Mouse (Mus musculus) thymus, postnatal 0 days (tissue): ENCODE results near the gene Tas2r134. TPM values are rescaled to one million over a fixed set of nuclear protein-coding genes. Genes with fewer than 3 reads are reported as not detected.

Experiments
- DNase-seq: peaks from one replicate; pipeline ENCODE4 v3.0.0-alpha.2; 2015; ENCODE audit warnings: low spot score
- polyA plus RNA-seq: library from polyadenylated mRNA; unstranded; fragments of >200 nt; fragmentation: Nextera tagmentation; extraction: Ambion mirVana; gene quantifications from 2 replicates; pipeline ENCODE4 v1.2.1, GENCODE M21; 2015

The Tas2r134 gene
- not detected in 2 replicates for polyA plus RNA-seq

GRCm38 (mm10) chr2:51627211-51627610, at the start of gene Tas2r134:
TSS of gene Tas2r134 (plus strand) at chr2:51627511.
- no peak for DNase-seq

GRCm38 (mm10) chr2:51579767-51580166, 47.5 kb upstream of the Tas2r134 start:
- no peak for DNase-seq

DNA sequence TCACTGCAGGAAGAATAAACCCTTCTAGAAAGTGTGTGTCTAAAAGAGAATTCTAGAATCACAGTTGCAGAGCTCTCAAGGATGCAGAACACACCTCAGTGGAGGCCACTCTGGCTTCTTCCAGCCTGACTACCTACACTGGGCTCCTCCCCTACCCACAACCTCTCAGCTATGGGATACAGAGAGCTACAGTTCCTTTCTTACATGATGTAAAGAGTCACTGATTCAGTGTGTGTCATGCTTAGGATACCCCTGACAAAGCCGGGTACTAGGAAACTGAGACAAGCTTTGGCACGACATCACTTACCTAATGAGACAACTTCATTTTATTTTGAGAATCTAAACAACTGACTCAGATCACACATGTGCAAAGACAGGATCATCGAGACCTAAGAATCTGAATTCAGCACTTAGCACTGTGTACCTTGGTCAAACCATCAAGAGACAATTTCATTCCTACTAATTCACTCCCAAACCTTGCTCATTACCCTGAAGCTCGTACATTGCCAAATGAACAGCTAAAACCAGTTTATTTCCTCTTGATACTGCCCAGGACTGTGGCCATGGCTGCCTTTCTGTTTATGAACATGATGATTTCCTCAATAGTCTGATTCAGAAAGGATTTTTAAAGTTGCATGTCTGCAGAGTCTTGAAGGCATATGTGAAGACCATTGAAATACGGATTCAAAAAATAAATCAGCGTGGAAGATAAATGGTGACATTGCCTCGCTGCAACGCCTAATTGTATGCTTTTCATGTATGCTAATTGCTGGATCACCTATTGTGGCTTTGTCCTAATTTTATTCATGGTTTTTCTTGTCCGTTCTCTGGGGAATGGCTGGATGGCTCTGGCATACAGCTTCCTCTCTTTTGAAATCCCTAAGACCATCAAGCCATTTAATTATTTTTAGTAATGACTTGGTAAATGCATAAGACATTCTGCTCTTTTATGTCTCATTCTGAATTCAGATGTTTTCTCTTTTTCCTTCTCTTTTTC, 43.0 kb upstream of the Tas2r134 start:
- DNase-seq: no peak

DNA sequence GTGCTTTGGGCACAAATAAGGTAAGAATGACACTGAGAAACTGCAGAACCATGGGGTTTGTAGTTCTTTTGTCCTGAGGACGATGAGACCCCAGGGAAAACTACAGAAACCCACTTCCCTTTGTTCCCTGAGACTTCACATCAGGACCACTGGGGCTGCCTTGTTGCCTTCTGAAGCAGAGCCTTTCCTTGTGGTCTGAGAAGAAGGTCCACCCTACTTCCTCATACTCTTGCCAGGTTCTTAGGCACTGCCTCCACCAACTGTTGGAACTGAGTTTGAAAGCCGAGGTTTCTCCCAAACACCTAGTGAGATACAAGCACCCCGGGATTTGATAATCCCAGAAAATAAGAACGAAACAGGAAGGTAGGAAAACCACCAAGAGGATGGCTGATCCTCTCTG, 39.0 kb upstream of the Tas2r134 start:
- no peak for DNase-seq

- no peak for DNase-seq
Measured at GRCm38 (mm10) chr2:51588895-51589294, 38.4 kb upstream of the Tas2r134 start.

DNA sequence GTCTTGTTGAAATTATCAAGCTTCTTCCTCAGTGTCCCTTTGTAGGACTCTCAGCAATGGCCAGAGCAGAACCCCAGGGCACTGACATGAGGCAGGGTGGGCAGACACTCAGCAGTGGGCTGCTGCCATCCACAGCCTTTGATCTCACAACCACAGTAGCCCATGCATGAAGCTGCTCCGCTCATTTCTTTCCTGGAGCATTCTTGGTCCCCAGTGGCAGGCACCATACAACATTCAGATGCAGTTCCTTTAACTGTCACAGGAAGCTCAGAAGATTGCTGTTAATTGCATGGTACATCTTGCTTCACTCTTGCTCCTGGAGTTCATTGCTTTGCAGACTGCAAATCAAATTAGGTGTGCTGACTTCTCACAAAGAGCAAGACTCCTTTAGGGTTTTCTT, 37.7 kb upstream of the Tas2r134 start:
- no peak for DNase-seq

DNA sequence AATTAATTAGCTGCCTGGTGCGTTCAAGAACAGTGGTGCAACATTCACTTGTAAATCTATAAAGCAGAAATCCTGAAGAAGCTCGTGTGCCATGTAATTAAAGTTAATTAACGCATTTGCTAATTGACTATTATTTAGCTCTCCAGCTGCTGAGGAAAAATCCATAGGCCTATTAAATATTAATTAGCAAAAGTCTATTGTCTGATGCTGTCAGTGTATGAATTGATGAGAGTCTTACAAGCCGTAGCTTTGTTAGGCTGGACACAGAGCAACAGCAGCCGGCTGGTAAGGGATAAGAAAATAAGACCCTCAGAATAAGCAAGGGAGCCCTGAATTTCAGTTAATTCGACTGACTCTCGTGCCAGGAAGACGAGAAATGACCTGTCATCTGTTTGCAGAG, 37.0 kb upstream of the Tas2r134 start:
- DNase-seq: no peak

DNA sequence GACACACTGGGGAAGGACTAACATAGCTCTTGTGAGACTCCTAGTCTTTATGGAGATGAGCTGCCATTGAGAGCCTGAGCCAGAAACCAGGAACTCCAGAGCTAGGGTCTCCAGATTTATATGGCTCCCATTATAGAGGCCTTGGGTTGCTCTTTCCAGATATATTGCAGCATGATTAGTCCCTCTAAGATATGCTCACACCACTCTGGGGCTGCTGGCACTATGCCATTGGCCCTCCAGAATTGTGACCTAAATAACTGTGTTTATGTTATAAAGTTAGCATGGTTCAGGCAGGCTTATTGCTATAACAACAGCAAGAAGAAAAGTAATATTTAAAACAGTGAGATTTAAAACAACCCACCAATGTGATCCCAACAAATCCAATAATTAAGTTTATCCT, 35.2 kb upstream of the Tas2r134 start:
- no peak for DNase-seq

DNA sequence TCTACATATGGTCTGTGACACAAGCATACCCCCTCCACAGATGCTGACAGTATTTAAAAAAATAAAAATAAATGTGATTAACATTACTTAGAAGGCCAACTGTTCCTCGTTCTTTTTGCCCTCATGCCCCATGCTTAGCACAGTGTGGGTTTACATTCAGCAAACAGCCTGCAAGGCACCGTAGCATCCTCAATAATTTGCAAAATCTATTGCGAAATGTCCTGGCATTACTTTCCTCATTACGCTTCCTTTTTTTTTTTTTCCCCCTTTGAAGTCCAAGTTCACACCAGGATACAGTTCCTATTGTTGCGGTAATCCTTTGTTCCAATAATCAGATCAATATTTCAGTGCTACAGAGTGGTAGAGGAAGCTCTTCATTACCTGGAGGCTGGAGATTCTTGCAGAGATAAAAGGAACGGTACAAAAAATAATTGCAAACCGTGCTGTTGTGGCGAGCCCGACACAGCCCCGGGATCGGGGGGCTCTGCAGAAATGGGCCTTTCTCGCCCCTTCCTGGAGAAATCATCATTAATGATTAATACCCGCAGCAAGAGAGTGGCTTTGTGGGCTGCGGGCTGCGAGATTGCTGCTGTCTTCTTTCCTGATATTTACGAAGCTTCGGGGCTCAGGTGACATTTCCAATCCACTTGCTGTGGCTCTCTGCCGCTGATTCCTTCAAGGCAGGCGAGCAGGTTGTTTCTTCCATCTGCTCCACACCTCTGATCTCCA, 27.7 kb upstream of the Tas2r134 start:
- DNase-seq: no peak

GRCm38 (mm10) chr2:51600202-51600487, 27.2 kb upstream of the Tas2r134 start:
- no peak for DNase-seq

- no peak for DNase-seq
Measured at GRCm38 (mm10) chr2:51600873-51601272, 26.4 kb upstream of the Tas2r134 start.

DNA sequence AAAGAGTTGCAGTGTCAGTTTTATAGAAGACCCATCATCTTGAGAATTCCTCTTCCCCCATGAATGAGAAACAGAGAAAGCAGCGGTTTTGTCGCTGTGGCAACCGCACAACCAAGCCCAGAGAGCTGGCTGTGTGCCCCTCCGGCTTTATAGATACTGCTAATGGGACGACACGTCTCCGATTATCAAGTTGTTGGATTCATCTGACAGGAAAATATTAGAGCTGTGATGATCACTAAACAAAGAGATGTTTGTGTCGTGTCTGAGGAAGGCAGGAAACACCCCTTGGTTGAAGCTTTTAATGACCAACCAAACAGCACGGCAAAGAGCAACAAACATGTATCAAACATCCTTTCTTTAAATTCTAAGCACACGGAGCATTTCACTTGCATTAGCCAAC, 17.0 kb upstream of the Tas2r134 start:
- no peak for DNase-seq

GRCm38 (mm10) chr2:51610897-51611296, 16.4 kb upstream of the Tas2r134 start:
- DNase-seq: no peak

DNA sequence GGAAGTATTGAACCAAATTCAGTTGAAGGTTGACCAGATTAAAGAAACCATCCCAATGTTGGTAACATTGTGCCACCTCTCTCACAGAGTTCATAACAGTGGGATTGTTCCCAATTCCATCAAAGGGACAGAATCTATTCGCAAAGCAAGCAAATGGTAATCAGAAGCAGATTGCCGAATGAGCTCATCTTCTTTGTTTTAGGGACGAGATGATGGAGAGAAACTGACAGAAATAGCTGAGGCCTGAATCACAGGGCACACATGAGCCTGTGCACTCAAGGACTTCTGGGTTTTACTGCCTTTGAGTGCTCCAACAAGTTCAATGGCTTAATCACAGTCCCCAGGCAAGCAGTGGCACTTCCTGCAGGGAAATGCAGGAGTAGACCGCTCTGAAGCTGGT, 13.6 kb upstream of the Tas2r134 start:
- DNase-seq: no peak

DNA sequence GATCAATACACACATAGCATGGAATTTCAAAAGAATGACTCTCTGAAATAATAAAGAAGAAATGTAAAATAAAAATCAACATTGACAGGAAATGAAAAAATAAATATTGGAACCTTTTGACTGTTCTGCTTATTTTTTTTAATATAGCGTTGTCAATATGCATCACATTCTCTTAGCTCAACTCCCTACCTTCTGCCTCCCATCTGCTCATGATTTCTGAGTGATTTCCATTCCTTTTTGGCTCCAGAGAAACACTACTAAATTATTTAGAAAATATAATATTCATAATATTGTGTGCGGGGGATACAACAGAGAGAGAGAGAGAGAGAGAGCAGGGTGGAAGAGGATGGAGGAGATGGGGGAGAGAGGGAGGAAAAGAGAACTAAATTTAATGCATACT, 5.4 kb upstream of the Tas2r134 start:
- DNase-seq: no peak

DNA sequence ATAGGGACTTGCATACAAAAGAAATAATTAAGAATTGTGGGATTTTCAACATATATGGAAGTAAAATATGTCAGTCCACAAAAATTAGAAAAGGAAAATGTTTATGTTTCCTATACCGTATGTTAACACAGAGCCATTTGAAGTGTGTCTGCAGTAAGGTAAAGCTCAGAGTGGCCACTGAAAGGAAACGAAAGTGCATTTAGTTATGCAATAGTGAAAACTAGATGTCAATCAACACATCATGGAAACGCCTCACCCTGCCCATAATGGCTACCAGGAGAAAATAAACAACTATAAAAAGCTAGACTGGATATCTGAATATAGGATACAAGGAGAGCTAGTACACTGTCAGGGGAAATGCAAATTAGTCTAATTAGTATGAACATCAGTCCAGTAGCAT, 1.3 kb upstream of the Tas2r134 start:
- no peak for DNase-seq

- DNase-seq: no peak
Measured at GRCm38 (mm10) chr2:51631428-51631827, 4.1 kb downstream of the Tas2r134 start.

GRCm38 (mm10) chr2:51637681-51638080, 10.4 kb downstream of the Tas2r134 start:
- no peak for DNase-seq

- DNase-seq: no peak
Measured at GRCm38 (mm10) chr2:51641635-51642034, 14.3 kb downstream of the Tas2r134 start.

- no peak for DNase-seq
Measured at GRCm38 (mm10) chr2:51643244-51644139, 16.2 kb downstream of the Tas2r134 start.

DNA sequence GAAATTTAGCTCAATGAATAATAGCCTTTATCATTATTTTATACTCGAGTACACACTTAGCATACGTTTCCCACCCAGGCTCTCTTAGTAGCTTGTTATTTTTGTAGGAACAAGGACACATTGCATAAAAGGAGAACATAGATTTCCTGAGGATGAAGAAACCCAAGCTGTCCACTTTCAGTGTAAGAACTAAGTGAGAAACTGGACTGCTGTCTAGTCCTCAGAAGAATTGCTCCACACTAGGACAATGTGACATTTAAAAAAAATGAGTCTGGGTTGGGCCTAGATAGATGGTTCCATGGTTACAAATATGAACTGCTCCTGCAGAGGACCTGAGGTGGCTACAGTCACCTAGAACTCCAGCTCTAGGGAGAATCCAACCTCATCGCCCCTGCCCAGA, 20.7 kb downstream of the Tas2r134 start:
- no peak for DNase-seq

DNA sequence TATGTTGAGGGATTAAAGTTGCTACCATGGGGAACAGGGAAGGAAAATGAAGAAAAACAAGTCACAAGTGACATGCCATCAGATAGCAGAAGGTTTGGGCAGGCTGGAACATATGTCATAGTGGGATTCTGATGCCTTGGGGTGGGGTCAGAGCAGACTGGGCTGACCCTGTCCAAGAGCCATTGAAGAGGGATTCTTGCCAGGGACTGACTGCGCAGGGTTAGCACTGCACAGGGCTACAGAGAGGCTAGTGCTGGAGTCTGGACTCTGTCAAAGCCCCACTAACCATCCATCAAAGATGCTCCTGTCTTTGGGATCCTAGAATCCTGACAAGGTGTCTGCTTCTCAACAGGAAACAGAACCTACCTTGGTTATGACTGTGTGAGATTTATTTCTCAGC, 22.6 kb downstream of the Tas2r134 start:
- DNase-seq: no peak
